Mouse (Mus musculus) frontal cortex, adult (tissue): ENCODE data around the gene Ubtd2.
"Not testable (repeated sequence)": the region's sequence is repeated elsewhere in the genome, so short reads cannot be mapped to it uniquely, and the experiment has no call there.

Experiments used
- ATAC-seq: cut with Nextera tagmentation; 2 replicates; pipeline ENCODE4 v1.9.2; 2017; ENCODE audit warnings: mild to moderate bottlenecking, moderate library complexity, mixed read lengths; ENCODE audit not compliant: low TSS enrichment

Ubtd2 gene

DNA sequence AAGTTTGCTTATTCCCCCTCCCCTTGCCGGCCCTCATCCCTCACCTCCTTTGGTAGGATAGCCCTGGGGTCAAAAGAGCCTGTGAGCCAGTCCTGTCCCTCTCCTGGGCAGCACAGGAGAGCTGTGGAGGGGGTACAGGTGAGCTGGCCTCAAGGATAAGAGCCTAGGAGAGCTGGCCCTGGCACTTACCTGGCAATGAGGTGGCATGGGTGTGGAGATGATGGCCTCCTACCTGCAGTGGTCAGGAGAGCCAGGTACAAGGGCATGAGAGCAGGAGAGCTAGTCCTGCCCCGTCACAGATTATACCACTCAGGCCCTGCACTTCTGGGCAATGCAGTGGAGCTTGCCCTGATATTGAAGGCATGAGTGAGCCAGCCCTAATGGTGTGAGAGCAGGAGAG, 9.1 kb downstream of the Ubtd2 start:
- ATAC-seq, result no peak

GRCm38 (mm10) chr11:32471925-32472324, 16.8 kb downstream of the Ubtd2 start:
- ATAC-seq, result peak; percentile 74

GRCm38 (mm10) chr11:32474725-32475124, 19.6 kb downstream of the Ubtd2 start:
- ATAC-seq, result no peak

- no peak for ATAC-seq
These were observed 20.5 kb downstream of the Ubtd2 start for GRCm38 (mm10) chr11:32475487-32476236.

GRCm38 (mm10) chr11:32481525-32481924, 26.4 kb downstream of the Ubtd2 start:
- no peak for ATAC-seq

DNA sequence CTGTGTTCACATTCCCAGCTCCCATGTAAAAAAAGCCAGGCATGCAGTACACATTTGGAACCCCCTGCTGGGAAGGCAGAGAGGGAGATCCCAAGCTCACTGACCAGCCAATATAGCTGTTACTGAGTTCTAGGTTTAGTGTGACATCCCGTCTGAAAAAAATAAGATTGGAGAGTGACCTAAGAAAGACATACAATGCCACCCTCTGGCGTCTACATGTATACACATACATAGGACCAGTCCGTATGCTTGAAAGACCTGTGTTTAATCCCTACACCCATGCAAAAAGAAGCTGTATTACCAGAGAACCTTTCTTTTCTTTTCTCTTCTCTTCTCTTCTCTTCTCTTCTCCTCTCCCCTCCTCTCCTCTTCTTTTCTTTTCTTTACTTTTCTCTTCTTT, 30.1 kb downstream of the Ubtd2 start:
- ATAC-seq, result no peak

- no peak for ATAC-seq
These were observed 31.5 kb downstream of the Ubtd2 start for GRCm38 (mm10) chr11:32486621-32487020.

GRCm38 (mm10) chr11:32487501-32487900, 32.3 kb downstream of the Ubtd2 start:
- no peak for ATAC-seq

DNA sequence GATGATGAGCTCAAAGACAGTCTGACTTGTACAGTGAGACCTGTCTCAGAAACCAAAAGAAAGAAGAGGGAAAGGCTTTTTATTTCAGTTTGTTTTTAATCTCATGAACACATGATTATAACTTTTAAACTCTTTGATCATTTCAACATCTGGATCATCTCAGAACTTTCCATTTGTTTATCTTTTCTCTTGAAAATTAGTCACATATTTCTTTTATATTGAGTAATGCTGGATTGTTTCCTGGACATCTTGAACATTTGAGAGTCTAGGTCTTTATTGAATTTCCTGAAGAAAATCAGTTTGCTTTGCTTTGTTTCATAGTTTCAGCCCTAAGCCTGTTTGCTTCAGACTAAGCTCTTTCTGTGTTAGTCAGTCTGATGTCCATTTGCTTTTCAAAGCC, 33.2 kb downstream of the Ubtd2 start:
- no peak for ATAC-seq

DNA sequence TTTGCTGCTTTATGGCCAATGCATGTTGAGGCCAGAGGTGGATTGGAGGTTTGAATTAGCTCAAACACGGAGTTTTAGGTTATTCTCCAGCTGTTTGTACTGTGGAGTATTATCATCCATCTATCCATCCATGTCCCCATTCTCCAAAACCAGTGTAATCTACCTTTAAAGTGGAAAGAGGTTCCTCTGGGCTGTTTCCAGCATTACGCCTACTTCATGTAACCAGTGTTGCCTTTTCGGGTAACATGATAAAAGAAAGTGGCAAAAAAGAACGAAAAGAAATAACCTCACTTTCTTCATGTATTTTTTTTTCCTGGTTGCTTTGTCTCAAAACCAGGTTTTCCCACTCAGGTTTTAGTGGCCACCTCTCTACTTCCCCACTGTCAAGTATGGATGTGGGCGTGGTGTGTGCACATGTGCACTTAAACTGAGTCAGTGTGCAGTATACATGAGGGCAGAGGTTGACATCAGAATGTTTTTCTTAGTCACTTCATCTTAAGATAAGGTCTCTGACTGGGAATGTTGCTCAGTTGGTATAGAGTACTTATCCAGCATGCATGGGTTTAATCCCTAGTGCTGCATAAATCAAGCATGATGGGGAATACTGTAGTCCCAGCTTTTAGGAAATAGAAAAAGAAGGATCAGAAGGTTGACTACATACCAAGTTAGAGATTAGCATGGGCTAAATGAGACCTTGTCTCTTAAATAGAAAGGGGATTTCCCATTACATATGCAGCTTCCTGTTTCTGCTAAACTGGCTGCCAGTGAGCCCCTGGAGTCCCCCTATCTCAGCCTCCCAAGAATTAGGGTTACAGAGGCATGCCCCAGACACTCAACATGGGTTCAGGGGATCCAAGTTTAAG, 33.9 kb downstream of the Ubtd2 start:
- ATAC-seq, result peak; percentile 60

- ATAC-seq, result no peak
These were observed 35.9 kb downstream of the Ubtd2 start for GRCm38 (mm10) chr11:32491079-32491478.

GRCm38 (mm10) chr11:32493312-32493711, 38.1 kb downstream of the Ubtd2 start:
- ATAC-seq, result no peak

DNA sequence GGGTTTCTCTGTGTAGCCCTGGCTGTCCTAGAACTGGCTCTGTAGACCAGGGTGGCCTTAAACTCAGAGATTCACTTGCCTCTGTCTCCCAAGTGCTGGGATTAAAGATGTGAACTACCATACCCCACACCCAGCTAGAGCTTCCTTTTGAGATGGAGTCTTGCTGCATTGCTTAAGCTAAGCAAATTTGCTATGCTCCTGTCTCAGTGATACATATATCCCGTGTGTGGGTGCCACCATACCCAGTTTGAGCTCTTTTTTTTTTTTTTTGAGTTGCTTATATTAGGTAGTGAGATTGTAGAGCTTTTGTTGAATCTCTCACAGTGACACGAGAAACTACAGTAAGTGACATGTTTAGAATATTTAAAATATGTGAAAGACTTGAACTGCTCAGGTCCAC, 40.1 kb downstream of the Ubtd2 start:
- peak; percentile 75 for ATAC-seq

DNA sequence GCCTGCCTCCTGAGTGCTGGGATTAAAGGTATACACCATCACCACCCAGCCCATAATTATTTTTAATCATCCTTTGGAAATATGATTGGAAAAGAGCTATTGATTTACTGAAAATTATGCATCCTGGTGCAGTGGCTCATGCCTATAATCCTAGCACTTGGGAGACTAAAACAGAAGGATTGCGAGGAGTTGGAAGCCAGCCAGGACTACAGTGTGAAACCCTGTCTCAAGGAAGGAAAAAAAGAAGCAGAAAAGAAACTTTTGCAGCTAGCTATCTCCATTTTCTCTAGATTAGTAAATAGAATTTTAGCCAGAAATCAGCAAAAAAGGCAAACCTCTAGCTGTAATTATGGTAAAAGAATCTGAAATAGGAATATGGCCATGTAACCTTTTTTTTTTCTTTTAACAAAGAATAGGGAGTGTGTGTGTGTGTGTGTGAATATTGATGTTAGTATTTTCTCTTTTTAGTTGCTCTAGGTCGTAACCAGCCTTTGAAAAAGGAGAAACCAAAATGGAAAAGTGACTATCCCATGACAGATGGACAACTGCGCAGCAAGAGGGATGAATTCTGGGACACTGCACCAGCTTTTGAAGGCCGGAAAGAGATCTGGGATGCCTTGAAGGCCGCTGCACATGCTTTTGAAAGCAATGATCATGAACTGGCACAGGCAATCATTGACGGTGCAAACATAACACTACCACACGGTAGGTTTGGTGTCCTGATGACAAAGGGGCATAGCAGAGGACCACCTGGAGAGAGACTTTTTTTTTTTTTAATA, 43.8 kb downstream of the Ubtd2 start:
- ATAC-seq, result peak; percentile 62

- ATAC-seq, result no peak
These were observed 44.8 kb downstream of the Ubtd2 start for GRCm38 (mm10) chr11:32499931-32500330.

DNA sequence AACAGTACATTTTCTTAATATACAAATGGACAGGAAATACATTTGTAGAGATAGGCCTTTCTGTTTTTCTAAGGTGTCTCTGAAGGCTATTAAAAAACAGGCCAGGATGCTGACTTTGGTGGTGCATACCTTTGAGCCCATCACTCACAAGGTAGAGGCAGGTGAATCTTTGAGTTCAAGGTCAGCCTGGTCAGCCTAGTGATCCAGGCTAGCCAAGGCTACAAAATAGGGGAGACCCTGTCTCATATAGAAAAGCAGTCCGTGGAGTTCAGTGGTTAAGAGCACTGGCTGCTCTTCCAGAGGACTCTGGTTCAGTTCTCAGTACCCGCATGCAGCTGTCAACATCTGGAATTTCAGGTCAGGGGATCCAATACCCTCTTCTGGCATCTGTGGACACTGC, 48.5 kb downstream of the Ubtd2 start:
- ATAC-seq, result no peak

DNA sequence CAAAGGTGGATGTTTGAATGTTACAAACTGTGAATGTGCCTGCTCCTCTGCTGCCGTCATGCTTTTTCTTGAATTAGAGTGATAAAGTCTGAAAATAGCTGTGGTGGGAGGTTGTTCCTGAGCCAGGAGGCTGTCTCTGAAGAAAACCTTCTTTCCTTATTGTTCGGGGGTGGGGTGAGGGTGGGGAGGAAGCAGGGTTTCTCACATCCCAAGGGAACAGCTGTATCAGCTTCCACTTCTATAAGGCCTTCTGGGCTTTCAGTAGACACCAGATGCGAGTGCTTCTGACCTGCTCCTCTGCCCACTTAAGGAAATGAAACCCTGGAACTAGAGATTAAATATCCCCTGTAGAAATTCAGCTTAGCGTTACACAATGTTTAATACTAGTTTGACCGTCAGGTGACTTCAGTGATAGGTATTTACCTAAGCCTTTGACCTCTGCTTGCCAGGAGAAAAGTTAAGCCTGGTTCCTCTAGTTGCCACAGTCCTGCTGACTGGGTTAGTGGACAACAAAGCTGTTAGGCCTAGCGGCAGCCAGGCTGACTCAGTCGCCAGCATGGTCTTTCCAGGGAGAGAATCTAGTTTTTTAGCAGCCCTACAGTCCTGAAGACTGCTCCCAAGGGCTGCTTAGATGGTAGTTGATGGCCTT, 50.0 kb downstream of the Ubtd2 start:
- peak; percentile 94 for ATAC-seq

DNA sequence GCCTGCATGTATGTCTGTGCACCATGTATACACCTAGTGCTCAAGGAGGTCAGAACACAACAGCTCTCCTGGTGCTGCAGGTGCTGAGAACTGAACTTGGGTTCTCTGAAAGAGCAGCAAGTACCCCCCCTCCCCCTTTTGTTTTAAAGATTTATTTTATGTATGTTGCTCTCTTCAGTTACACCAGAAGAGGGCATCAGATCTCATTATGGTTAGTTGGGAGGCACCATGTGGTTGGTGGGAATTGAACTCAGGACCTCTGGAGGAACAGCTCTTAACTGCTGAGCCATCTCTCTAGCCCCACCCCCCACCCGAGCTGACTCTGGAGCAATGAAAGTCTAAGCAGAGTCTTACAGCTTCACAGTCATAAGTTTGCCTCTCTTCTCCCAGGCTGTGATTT, 55.8 kb downstream of the Ubtd2 start:
- ATAC-seq, result no peak

- not testable (repeated sequence) for ATAC-seq
These were observed 59.7 kb downstream of the Ubtd2 start for GRCm38 (mm10) chr11:32514853-32515252.

DNA sequence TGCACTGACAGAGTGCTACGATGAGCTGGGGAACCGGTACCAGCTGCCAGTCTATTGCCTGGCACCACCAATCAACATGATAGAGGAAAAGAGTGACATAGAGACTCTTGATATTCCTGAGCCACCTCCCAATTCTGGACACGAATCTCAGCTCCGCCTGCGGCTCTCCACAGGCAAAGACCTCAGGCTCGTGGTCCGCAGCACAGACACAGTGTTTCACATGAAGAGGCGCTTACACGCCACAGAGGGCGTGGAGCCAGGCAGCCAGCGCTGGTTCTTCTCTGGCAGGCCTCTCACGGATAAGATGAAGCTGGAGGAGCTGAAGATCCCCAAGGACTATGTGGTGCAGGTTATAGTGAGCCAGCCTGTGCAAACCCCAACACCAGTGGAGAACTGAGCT, 60.9 kb downstream of the Ubtd2 start:
- no peak for ATAC-seq

DNA sequence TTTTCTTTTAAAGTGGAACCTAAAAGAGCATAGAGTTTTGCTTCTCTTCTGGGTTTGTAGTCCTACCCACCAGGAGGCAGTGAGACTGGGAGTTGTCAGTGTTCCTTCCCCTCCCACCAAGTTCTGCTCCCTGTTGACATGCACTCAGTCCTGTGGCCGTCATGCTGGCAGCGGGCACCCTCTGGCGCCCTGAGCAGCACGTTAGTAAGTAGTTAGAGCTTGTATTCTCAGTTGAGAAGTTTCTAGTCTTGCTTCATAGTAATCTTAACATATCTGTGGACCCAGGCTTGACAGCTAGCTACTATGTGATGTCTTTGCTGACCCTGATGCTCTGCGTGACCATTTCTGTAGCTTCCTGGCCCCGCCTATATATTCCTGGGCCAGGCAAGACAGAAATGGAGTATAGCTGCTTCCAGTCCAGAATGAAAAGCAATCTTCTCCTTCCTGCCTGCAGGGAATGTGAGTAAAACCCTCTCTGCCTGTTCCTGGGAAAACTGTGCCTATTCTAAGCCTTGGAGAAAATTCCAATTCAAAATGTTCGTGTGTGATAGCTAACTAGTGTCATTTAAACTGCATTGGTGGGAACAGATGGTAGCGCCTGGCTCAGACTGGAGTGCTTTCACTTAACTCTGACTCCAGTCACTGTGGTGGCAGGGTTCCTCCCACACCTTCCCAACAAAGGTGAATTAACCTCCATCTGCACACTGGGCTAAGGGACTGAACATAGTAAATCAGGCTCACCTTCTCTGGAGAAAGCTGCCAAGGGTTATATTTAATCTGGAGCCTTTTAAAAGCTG, 61.9 kb downstream of the Ubtd2 start:
- ATAC-seq, result peak; percentile 90
